In the genomic region with DNA sequence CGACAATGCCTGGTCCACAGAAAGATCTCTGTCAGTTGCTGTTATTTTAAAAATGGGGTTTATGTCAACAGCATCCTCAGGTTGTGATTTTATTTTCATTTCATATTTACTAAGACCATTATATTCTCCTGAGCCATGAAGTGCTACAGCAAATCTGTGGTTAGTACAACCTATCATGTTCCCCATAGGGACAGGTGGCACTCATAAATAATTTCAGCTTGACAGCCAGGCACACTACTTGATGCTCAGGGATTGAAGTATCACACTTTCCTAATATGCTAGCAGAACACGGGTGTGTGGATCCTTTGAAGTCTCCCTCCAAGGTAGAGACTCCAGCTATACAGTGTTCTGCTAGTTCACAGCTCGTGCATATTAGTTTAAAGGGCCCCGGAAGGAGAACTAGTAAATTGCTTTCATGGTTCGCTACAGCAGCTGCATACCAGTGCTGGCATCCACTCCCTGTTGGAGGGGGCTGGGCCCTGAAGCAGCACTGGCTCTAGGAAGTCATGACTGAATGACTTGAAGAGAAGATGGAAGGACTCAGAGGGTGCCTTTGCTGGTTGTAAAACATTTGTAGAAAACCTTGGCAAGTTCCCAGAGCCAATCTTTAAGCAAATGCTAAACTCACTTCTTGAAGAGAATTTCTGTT, we compare ENCODE assay signal across 14 mouse cellular contexts.
A peak's percentile ranks its signal among the peaks of the same experiment; 100 is the strongest.
DNase-seq lines count a peak whose midpoint lies in the region; ATAC-seq lines count a peak whose summit lies in the region.
"Had no signal": no experiment of that assay in that cellular context is flagged by ENCODE, and none has a peak within 500 bp of the region (broad histone marks: within the 10 kb centered on the region; RNA-seq: fewer than 3 reads in every experiment).

No protein-coding gene starts in this region.

- ATAC-seq in embryonic facial prominence, embryonic 14.5 days (ENCODE audit: low read depth), result no peak
- ATAC-seq in midbrain, embryonic 16.5 days, result peak; percentile 58
- no peak for ATAC-seq in midbrain, embryonic 13.5 days

- peak; percentile 28 for DNase-seq in embryonic facial prominence, embryonic 14.5 days (ENCODE audit: low spot score)
- DNase-seq in embryonic facial prominence, embryonic 10.5 days (ENCODE audit: low spot score), result no peak
- peak; percentile 48 to 71 for DNase-seq in kidney, postnatal 4 days
- DNase-seq in ovary, postnatal 10 days (ENCODE audit: low spot score), result no peak
- no peak for DNase-seq in ovary, postnatal 14 days (ENCODE audit: low spot score)
- DNase-seq in embryo, embryonic 10.5 days (ENCODE audit: low spot score), result no peak
- DNase-seq: adrenal gland, postnatal 10 days; cerebellum, adult 8-10 months; left cerebral cortex, postnatal 4 days; thymus, postnatal 14 days had no signal

- H3K9me3 ChIP-seq in embryonic facial prominence, embryonic 14.5 days (ENCODE audit: control insufficient read depth, low read length), result no peaks in the 10 kb centered on the region
- no peaks in the 10 kb centered on the region for H3K9me3 ChIP-seq in embryonic facial prominence, embryonic 10.5 days
- no peaks in the 10 kb centered on the region for H3K9me3 ChIP-seq in midbrain, embryonic 16.5 days (replicated peaks; ENCODE audit: control insufficient read depth, low read length, poor library complexity, severe bottlenecking)
- H3K9me3 ChIP-seq in midbrain, embryonic 13.5 days, result no peaks in the 10 kb centered on the region
- H3K9me3 ChIP-seq: G1E; hindbrain, embryonic 10.5 days had no signal

- WGBS in embryonic facial prominence, embryonic 14.5 days, result 46% methylated on average over 5 of the region's 5 CpGs
- WGBS in embryonic facial prominence, embryonic 10.5 days, result 76% methylated on average over 5 of the region's 5 CpGs
- WGBS in midbrain, embryonic 16.5 days, result 59% methylated on average over 5 of the region's 5 CpGs
- 73% methylated on average over 5 of the region's 5 CpGs for WGBS in midbrain, embryonic 13.5 days

- H3K4me3 ChIP-seq in embryonic facial prominence, embryonic 14.5 days (ENCODE audit: low read depth, low read length), result no peak overlapping the region
- H3K4me3 ChIP-seq in embryonic facial prominence, embryonic 10.5 days, result no peak overlapping the region
- no peak overlapping the region for H3K4me3 ChIP-seq in midbrain, embryonic 16.5 days (ENCODE audit: low read depth, low read length)
- no peak overlapping the region for H3K4me3 ChIP-seq in midbrain, embryonic 13.5 days (replicated peaks)
- H3K4me3 ChIP-seq: hindbrain, embryonic 10.5 days had no signal

- no peaks in the 10 kb centered on the region for H3K4me1 ChIP-seq in embryonic facial prominence, embryonic 14.5 days (ENCODE audit: control insufficient read depth, insufficient read depth, low read length)
- H3K4me1 ChIP-seq in embryonic facial prominence, embryonic 10.5 days, result peaks cover 4% of the 10 kb centered on the region; the same call in 1 of the 2 replicates
- H3K4me1 ChIP-seq in midbrain, embryonic 16.5 days (ENCODE audit: control insufficient read depth, insufficient read depth, low read length), result no peaks in the 10 kb centered on the region; the same call in 1 of the 2 replicates
- no peaks in the 10 kb centered on the region for H3K4me1 ChIP-seq in midbrain, embryonic 13.5 days (replicated peaks)
- H3K4me1 ChIP-seq: hindbrain, embryonic 10.5 days had no signal

- H3K4me2 ChIP-seq in embryonic facial prominence, embryonic 14.5 days (ENCODE audit: low read depth, low read length), result no peak overlapping the region
- H3K4me2 ChIP-seq in midbrain, embryonic 16.5 days (ENCODE audit: low read length), result no peak overlapping the region
- H3K4me2 ChIP-seq in midbrain, embryonic 13.5 days (replicated peaks), result no peak overlapping the region

- H3K9ac ChIP-seq in embryonic facial prominence, embryonic 14.5 days (ENCODE audit: low read depth, low read length), result no peak overlapping the region
- no peak overlapping the region for H3K9ac ChIP-seq in midbrain, embryonic 16.5 days (ENCODE audit: low read depth, low read length)
- no peak overlapping the region for H3K9ac ChIP-seq in midbrain, embryonic 13.5 days (replicated peaks)

- no peaks in the 10 kb centered on the region for H3K36me3 ChIP-seq in embryonic facial prominence, embryonic 14.5 days (ENCODE audit: control insufficient read depth, insufficient read depth, low read length)
- 0 out of 2 replicates have a peak, but pooled peaks cover 6% of the 10 kb centered on the region for H3K36me3 ChIP-seq in embryonic facial prominence, embryonic 10.5 days (replicated peaks)
- H3K36me3 ChIP-seq in midbrain, embryonic 16.5 days (ENCODE audit: control insufficient read depth, insufficient read depth, low read length), result no peaks in the 10 kb centered on the region
- 0 out of 2 replicates have a peak, but pooled peaks cover 2% of the 10 kb centered on the region for H3K36me3 ChIP-seq in midbrain, embryonic 13.5 days

- no peak overlapping the region for H3K27ac ChIP-seq in embryonic facial prominence, embryonic 14.5 days (replicated peaks; ENCODE audit: low read depth, low read length)
- H3K27ac ChIP-seq in embryonic facial prominence, embryonic 10.5 days (replicated peaks), result no peak overlapping the region
- no peak overlapping the region for H3K27ac ChIP-seq in midbrain, embryonic 16.5 days (ENCODE audit: low read length)
- no peak overlapping the region for H3K27ac ChIP-seq in midbrain, embryonic 13.5 days
- H3K27ac ChIP-seq: hindbrain, embryonic 10.5 days had no signal

- H3K27me3 ChIP-seq in embryonic facial prominence, embryonic 14.5 days (replicated peaks; ENCODE audit: control insufficient read depth, insufficient read depth, low read length), result no peaks in the 10 kb centered on the region
- no peaks in the 10 kb centered on the region for H3K27me3 ChIP-seq in embryonic facial prominence, embryonic 10.5 days (replicated peaks; ENCODE audit: low read depth, poor library complexity, severe bottlenecking)
- no peaks in the 10 kb centered on the region for H3K27me3 ChIP-seq in midbrain, embryonic 16.5 days (ENCODE audit: control insufficient read depth, insufficient read depth, low read depth, low read length)
- no peaks in the 10 kb centered on the region for H3K27me3 ChIP-seq in midbrain, embryonic 13.5 days

Comparison
In these comparisons a context has a peak if more than half of its experiments do, and no peak if none do; other contexts are left out.
1. DNase-seq: peak in embryonic facial prominence, embryonic 14.5 days (single experiment) and kidney, postnatal 4 days (2 of 2); none in embryonic facial prominence, embryonic 10.5 days (single experiment), ovary, postnatal 10 days (single experiment), ovary, postnatal 14 days (single experiment) and embryo, embryonic 10.5 days (single experiment).